Mouse (Mus musculus) brain, embryonic 14.5 days (tissue): ENCODE measurements at regions not wholly inside any gene's neighbourhood (a gene's known extent, or its start where the extent isn't known, plus 50 kb on each side); places are given as distances from the start of the nearest gene placed in this dataset.
A peak's percentile ranks its signal among the peaks of the same experiment; 100 is the strongest.
"Not testable (repeated sequence)": the region's sequence is repeated elsewhere in the genome, so short reads cannot be mapped to it uniquely, and the experiment has no call there.

Experiments used
- DNase-seq: peaks from one replicate; pipeline ENCODE4 v3.0.0-alpha.2; 2011; ENCODE audit warnings: low read depth
- CTCF ChIP-seq: fragments of 200-500 bp; IDR thresholded peaks from 2 replicates; pipeline ENCODE4 v1.5.1; 2012; ENCODE audit warnings: inconsistent platforms, mild to moderate bottlenecking, moderate library complexity, borderline replicate concordance; ENCODE audit not compliant: insufficient read depth, insufficient read length; ENCODE audit errors: extremely low read depth
- POLR2A ChIP-seq: fragments of 200-500 bp; IDR thresholded peaks from 2 replicates; pipeline ENCODE4 v1.6.1; 2012; ENCODE audit warnings: mild to moderate bottlenecking, inconsistent platforms, borderline replicate concordance; ENCODE audit not compliant: poor library complexity, insufficient read depth, insufficient read length, severe bottlenecking; ENCODE audit errors: extremely low read depth

DNA sequence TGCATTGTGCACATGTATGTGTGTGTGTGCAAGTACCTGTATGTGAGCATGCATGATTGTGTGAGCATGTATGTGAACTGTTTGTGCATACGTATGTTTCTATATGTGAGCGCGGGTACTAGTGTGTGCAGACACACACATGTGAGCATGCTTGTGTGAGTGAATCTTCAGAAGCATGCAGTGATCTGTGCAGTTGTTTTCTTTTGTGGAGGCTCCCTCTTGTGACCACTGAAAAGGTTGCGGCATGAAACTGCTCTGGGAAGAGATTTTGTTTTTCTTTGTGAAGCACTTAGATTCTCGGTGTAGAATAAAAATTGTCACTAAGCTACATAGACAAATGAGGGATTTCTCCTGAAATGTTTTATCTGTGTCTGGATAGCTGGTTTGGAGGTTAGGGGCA lies 189.2 kb upstream of the Rapgef5 start:
- DNase-seq, result not testable (repeated sequence)

DNA sequence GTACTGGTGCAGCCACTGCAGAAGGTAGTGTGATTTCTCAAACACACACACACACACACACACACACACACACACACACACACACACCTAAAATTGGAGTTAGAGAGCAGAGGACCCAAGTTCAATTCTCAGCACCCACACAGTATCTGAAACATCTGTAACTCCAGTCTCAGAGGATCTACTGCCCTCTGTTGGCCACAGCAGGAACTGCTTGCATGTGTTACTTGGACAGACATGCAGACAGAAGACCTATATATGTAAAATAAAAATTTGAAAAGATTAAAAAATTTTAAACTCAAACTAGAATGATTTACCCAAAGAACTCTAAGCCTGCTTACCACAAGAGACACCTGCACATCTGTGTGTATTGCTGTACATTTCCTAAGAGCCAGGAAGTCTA lies 185.9 kb upstream of the Rapgef5 start:
- TF ChIP-seq CTCF, result peak; percentile 33; the same call in 1 of the 2 replicates
- no peak for TF ChIP-seq POLR2A
- DNase-seq, result no peak

DNA sequence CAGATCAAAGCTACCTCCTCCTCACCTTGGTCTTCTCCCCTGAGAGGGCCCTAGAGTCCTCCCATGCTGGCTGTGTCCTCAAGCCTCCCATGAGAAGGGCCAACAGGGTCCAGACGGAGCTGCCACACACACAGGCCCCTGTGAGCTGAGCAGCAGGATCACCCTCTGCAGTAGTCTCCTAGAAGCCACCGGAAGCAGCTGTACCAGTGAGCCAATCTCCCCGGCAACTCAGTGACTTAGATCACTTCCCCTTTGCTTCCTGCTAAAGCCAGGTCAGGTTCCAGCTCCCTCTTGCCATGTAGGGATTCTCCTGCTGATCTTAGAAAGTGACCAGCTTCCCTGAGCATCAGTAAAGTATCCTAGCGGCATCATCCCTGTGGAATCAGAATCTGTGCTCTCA lies 179.4 kb upstream of the Rapgef5 start:
- TF ChIP-seq CTCF (no peak), POLR2A (no peak)

DNA sequence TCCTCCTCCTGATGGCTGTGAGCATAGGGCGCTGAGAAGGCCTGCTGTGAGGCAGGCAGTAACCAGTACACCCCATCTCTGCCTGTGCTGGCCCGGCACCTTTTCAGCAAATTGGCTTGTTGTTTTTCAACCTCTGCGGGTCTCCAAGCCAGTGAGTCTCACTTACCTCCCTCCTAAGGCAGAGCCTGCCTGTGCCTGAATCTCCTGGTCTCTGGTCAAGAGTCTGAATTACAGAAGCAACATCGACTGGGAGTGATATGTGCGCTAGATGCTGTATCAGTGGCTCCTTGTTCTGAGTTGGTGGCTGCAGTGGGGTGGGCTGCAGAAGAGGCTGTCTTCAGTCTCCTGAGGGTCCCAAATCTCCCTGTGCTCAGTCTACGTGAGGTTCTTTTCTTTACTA lies 174.0 kb upstream of the Rapgef5 start:
- peak; percentile 52 for DNase-seq
- no peak for TF ChIP-seq CTCF
- no peak for TF ChIP-seq POLR2A

More for the DNA sequence above, 179.4 kb upstream of the Rapgef5 start:
- DNase-seq, result no peak

DNA sequence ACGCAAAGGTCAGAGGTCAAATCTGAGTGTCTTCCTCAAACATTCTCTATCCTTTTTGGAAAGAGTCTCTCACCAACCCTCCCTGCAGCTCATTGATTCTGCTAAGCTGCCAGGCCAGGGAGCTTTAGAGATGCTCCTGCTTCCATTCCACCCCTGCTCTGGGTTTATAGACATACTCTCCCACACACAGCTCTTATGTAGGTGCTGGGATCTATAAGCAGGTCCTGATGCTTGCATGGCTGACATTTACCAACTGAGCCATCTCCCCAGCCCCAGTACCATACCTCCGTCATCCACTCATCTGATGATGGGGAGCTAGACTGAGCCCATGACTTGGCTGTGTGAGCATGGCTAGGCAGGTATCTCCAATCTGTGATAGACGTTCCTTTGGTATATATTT lies 173.2 kb upstream of the Rapgef5 start:
- TF ChIP-seq CTCF, result no peak
- TF ChIP-seq POLR2A, result no peak
- no peak for DNase-seq

DNA sequence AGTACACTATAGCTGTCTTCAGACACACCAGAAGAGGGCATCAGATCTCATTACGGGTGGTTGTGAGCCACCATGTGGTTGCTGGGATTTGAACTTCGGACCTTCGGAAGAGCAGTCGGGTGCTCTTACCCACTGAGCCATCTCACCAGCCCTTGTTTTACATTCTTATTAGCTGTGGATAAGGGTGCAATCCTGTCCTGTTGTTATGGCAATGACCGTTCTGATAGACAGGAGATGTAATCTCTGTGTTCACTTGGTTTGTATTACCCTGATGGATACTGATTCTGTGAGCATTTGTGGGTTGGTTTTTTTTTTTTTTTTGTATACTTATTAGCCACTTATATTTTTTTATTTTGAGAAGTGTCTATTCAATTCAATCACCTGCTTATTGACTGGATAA lies 172.7 kb upstream of the Rapgef5 start:
- DNase-seq, result peak; percentile 39

DNA sequence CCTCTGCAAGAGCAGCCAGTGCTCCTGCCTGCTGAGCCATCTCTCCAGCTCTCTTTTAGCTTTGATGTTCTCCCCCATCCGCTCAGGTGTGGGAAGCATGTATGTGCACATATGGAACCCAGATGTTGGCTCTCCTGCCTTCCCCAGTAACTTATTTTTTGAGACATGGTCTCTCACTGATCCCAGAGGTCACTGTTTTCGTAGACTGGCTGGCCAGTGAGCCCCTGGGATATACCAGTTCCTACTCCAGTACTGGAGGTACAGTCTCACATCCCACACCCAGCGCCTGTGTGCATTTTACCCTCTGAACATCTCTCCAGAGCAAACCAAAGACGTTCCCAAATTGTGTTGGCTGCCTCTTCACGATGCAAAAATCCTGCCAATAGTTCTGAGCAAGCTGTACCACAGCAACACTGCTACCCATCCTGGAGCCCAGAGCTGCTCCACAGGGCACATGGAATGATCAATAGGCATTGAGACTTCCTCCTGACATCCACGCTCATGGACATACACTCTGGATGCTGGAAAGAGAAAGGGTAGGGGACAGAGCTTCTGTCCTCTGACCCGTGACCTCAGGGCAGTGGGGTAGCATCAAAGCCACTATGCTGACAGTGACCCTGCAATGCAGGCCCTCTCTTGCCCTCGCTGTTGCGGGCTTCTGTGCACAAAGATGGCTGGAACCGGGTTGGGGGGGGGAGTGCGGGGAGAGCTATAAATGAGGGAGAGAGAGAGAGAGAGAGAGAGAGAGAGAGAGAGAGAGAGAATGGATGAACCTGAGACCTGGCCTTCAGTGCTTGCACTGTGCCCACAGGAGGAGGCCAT lies 171.8 kb upstream of the Rapgef5 start:
- peak; percentile 61 for DNase-seq
- TF ChIP-seq CTCF, result no peak
- no peak for TF ChIP-seq POLR2A

DNA sequence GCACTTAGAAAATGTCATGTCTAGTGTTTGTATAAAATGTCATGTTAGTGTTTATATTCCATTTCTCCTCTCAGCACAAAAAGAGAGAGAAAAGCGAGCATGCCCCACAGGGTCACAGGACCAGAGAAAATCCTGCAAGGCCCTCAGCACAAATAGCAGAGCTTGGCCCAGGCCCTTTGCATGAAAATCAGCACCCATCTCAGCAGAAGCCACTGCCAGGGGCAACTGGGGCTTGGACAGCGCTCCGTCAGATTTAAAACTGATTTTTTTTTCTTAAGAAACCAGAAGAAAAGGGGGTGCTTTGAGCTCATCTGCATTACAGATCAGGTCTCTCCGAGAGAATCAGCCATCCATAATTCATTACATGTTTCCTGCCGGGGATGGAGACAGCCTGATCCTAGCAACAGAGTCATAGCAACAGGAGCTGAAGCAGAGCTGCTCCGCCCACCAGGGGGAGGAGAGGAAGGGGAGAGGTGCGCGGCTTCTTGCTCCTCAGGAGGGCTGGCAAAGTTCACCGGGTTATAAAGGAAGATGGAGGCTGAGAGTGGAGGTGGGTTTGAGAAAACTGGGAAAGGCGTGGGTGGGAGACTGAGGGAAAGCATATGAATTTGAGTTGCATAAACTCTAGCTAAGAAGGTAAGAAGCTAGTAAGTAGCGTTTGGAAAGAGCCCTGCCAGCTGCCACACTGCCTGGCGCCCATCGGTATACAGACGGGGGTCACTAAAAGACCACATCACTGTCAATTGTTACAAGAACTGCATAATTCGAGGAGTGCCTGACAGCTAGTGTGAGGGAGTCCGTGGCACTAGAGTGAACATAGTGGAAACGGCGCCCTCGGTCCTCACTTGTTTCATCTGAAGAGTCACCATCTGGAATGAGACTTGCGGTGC lies 170.9 kb upstream of the Rapgef5 start:
- DNase-seq, result peak; percentile 98
- TF ChIP-seq POLR2A (no peak), CTCF (peak; percentile 49; the same call in 1 of the 2 replicates)

DNA sequence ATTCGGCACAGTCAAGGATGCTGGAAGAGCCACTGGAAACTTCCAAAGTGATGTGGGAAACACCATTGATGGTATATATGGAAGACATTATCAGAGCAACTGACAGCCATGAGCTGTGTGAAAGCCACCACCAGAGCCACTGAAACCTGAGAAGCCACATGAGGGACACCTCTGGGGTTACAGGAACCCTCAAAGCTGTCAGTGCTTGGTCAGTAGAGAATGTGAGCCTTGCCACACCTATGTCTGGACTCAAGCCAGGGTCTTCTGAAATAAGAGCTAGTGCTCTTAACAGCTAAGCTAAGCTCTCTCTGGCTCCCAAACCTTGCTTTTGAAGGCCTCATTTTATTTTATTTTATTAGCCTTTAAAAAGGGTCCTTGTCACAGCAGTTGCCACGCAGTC lies 170.2 kb upstream of the Rapgef5 start:
- TF ChIP-seq CTCF (no peak), POLR2A (no peak)

DNA sequence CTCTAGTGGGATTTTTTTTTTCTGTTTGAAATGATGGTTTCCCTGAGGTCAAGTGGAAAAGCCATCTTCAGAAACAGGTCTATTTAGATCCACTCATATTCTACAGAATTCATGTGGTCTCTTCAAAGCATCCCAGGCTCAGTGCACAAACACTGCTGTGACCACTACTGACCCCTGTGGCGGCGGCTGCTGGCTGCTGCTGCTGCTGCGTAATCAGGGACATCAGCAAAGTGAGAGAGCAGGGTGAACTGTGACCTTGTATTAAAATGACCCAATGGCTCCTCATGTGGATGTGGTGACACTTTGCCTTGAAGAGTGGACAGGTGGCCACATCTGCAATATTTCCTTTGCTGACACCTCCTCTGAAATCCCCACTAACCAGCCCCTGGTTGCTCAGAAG lies 169.1 kb upstream of the Rapgef5 start:
- DNase-seq, result no peak
- no peak for TF ChIP-seq POLR2A

More for the DNA sequence above, 170.2 kb upstream of the Rapgef5 start:
- no peak for DNase-seq

DNA sequence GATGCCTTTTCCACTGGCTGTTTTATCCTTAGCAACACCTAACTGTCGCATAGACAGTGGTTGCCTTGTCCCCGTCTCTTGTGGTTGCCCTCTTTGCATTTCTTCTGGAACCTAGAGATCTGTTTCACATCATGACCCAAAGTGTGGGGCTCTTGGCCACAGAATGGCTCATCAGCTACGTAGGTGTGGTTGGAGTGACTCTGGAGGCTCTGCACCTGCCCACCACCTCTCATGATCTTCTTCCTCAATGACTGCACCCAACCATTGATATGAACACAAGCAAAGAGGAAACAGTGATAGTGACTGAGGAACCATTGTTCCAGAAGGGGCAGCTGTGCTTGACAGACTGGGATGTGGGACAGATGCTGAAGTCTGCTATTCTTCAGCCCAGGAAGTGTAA lies 167.8 kb upstream of the Rapgef5 start:
- TF ChIP-seq POLR2A, result no peak
- TF ChIP-seq CTCF, result no peak
- DNase-seq, result no peak

DNA sequence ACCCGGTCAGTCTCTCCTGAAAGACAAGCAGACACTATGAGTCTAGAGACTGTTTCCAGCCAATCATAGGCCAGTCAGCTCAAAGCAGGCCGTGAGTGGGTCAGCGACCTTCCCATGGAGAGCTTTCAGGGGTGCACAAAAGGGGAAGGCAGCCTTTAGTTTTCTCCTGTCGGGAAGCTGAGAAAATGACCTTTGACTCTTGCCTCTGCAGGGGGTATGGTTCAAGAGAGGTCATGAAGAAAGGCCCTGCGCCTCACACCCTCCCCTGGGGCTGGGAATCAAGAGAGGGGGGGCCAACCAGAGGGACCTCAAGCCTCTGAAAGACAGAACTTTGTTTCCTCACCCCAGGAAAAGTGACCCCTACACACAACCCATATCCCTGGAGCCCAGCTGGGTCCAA lies 164.4 kb upstream of the Rapgef5 start:
- no peak for DNase-seq
- TF ChIP-seq CTCF, result no peak
- TF ChIP-seq POLR2A, result no peak

DNA sequence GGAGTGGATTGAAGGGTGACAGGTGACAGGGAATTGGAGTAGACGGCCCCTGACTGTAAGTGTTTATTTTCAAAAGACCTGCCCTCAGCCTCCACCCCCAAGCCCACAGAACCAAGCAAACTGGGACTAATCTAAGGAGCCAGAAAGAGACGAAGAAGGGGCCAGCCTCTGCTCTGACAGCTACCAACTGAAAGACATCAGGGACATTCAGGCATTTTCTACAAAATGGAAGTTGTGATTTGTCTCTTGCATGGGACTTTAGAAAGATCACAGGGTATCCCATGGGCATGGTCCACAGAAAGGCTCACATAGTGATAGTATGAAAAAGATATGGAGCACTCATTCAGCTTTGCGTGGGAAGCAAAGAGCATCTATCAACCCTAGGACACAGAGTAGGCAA lies 163.8 kb upstream of the Rapgef5 start:
- no peak for TF ChIP-seq CTCF
- TF ChIP-seq POLR2A, result no peak
- DNase-seq, result no peak
